Mouse (Mus musculus) ovary, postnatal 36 days (tissue): Measurements from ENCODE around the gene Cnot1.
A peak's percentile ranks its signal among the peaks of the same experiment; 100 is the strongest.

Experiments
- DNase-seq: peaks from one replicate; pipeline ENCODE4 v3.0.0; 2022; ENCODE audit warnings: low spot score, mixed read lengths

Gene Cnot1

DNA sequence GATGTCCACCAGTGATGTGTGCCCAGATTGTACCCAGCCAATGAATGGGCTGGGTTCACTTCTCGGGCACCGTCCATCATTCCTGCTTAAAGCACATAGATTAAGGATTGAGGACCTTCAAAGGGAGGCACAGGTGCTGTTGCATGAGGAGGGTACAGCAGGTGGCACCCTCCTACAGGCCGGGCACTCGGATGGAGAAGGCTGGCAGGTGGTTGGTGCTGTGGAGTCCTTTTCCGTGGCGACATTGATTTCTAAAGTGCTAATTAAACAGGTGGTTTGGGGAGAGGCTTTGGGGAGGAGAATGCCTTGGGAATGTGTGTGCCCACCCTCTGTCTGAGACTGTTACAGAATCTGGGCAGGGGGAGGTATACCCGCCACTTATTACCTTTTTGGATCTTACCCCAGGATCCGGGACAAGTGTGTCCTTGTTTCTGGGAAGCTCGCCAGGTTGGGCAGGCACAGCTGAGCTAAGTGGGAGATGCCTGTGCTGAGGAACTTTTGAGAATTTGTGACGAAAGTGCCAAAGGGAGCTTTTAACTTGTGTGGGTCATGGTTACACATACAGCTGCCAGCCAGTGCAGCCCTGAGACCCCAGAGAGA is 119.1 kb downstream of the Cnot1 start:
- DNase-seq, result no peak

DNA sequence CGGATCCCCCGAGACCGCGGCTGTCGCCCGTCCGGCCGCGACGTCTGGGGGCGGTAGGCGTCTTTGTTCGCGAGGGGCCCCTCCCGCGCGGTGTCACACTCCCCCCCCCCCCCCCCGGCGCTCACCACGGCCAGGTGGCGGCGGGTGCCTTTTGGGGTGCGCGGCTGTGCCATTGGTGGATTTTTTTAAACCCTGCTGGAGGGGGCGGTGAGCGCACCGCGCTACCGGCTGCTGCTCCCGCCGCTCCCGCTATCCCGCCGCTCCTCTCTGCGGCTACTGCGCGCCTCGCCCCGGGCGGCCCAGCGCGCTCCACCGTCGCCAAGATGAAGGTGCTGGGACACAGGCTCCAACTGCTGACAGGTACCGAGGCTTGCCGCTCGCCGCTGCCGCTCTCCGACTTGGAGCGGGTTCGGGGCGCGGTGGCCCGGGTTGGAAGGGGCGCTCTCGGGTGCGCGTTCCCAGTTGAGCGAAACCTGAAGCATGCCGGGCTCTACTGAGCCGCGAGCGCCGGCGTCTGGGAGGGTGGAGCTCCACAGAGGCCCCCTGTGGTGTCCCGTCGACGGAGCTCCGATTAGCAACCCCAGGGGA is 129.1 kb downstream of the Cnot1 start:
- peak; percentile 16 for DNase-seq

- no peak for DNase-seq
Measured at GRCm38 (mm10) chr8:95677591-95678023, 129.7 kb downstream of the Cnot1 start.

DNA sequence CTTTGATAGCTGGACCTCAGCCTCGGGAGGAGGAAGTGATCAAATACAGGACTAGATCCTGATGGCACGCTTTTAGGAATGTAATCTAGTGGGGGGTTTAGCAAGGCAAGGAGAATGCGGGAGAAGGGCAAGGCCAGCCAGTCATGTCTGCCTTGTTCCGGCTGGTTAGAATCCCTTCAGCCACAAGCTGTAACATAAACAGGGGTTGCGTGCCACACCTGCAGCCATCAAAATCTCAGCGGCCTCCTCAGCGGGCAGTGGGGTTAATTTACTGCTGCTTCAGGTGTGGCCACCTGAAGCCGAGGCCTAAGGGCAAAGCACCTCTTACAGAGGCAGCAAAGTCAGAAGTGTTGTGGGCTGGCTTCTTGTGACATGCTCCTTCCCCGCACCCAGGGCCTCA is 130.6 kb downstream of the Cnot1 start, which contains the start of gene Ndrg4:
TSS of gene Ndrg4 (plus strand) at position 350 of the 400 bp plus-strand sequence.
- no peak for DNase-seq

- DNase-seq, result no peak
Measured at GRCm38 (mm10) chr8:95672811-95673210, 134.5 kb downstream of the Cnot1 start.

GRCm38 (mm10) chr8:95671861-95672260 is 135.4 kb downstream of the Cnot1 start:
- DNase-seq, result no peak

GRCm38 (mm10) chr8:95669967-95670366 is 137.3 kb downstream of the Cnot1 start:
- no peak for DNase-seq
